Mouse (Mus musculus) hindbrain, embryonic 14.5 days (tissue): ENCODE data around the gene Tmem115. TPM values are rescaled to one million over a fixed set of nuclear protein-coding genes. Genes with fewer than 3 reads are reported as not detected.

Experiments used
- ATAC-seq: fragments of 200-750 bp; cut with Nextera tagmentation; 2 replicates; pipeline ENCODE4 v1.8.0; 2017; ENCODE audit warnings: moderate number of reproducible peaks, mild to moderate bottlenecking, moderate TSS enrichment, moderate library complexity; ENCODE audit not compliant: low FRiP score
- DNase-seq: peaks from one replicate; pipeline ENCODE4 v3.0.0-alpha.2; 2015; ENCODE audit warnings: low spot score
- H3K27ac ChIP-seq: fragments of 300-500 bp; sonication (generic); 2 replicates; pipeline ENCODE4 v1.5.1; 2014; ENCODE audit warnings: mild to moderate bottlenecking, moderate library complexity
- H3K27me3 ChIP-seq: fragments of 300-500 bp; sonication (generic); 2 replicates; pipeline ENCODE4 v1.6.1; 2014; ENCODE audit warnings: mild to moderate bottlenecking, low read length, mixed read lengths; ENCODE audit not compliant: control insufficient read depth, insufficient read depth
- H3K36me3 ChIP-seq: fragments of 300-500 bp; sonication (generic); replicated peaks from 2 replicates; pipeline ENCODE4 v1.6.1; 2014; ENCODE audit not compliant: control insufficient read depth, insufficient read depth
- H3K4me1 ChIP-seq: fragments of 300-500 bp; sonication (generic); replicated peaks from 2 replicates; pipeline ENCODE4 v1.6.1; 2014; ENCODE audit warnings: antibody characterized with exemption, low read length, mixed read lengths; ENCODE audit not compliant: control insufficient read depth, insufficient read depth
- H3K4me2 ChIP-seq: fragments of 300-500 bp; sonication (generic); replicated peaks from 2 replicates; pipeline ENCODE4 v1.6.1; 2014; ENCODE audit warnings: mild to moderate bottlenecking, moderate library complexity
- H3K4me3 ChIP-seq: fragments of 300-500 bp; sonication (generic); replicated peaks from 2 replicates; pipeline ENCODE4 v1.5.1; 2014; ENCODE audit warnings: mild to moderate bottlenecking, low read length
- H3K9ac ChIP-seq: fragments of 300-500 bp; sonication (generic); 2 replicates; pipeline ENCODE4 v1.6.1; 2014
- H3K9me3 ChIP-seq: fragments of 300-500 bp; sonication (generic); 2 replicates; pipeline ENCODE4 v1.6.1; 2016; ENCODE audit warnings: low read length; ENCODE audit not compliant: control insufficient read depth
- WGBS: fragments of 180-500 bp; shearing (Covaris S2); extraction: QIAGEN DNeasy Blood & Tissue Kit; methylation state at CpG from one replicate; pipeline ENCODE4 v1.1.7; 2014; 5-methylcytosine and 5-hydroxymethylcytosine counted together
- polyA plus RNA-seq: library from polyadenylated mRNA; unstranded; fragments of >200 nt; fragmentation: Nextera tagmentation; extraction: Ambion mirVana; gene quantifications from 2 replicates; pipeline ENCODE4 v1.2.1, GENCODE M21; 2014

Gene Tmem115
- polyA plus RNA-seq, 1 experiment from 2014 or later: 47.1 TPM

DNA sequence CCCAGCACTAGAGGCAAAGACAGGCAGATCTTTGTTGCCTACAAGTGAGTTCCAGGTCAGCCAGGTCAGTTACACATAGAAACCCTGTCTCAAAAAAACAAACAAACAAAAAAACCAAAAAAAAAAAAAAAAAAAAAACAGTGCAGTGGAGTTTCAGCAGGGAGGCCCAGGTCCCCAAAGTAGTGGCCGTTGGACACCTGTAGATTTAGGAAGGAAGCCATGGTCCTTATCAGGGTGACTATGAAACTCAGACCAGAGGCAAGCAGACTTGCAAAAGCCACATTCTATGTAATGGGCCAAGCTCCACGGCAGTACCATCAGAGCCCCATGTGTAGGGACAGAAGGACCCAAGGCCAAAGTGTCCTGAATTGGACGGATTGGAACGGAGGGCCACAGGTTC lies 47.8 kb downstream of the Tmem115 start:
- DNase-seq (no peak), ATAC-seq (no peak)
- Histone ChIP-seq H3K4me2 (peak overlapping the region; percentile 72), H3K9ac (peak overlapping the region; percentile 75), H3K4me3 (peak overlapping the region; percentile 55), H3K27ac (no peak overlapping the region), H3K4me1 (peaks cover 17% of the 10 kb centered on the region), H3K27me3 (no peaks in the 10 kb centered on the region), H3K36me3 (no peaks in the 10 kb centered on the region), H3K9me3 (no peaks in the 10 kb centered on the region)
- 80% methylated on average over 4 of the region's 4 CpGs for WGBS

DNA sequence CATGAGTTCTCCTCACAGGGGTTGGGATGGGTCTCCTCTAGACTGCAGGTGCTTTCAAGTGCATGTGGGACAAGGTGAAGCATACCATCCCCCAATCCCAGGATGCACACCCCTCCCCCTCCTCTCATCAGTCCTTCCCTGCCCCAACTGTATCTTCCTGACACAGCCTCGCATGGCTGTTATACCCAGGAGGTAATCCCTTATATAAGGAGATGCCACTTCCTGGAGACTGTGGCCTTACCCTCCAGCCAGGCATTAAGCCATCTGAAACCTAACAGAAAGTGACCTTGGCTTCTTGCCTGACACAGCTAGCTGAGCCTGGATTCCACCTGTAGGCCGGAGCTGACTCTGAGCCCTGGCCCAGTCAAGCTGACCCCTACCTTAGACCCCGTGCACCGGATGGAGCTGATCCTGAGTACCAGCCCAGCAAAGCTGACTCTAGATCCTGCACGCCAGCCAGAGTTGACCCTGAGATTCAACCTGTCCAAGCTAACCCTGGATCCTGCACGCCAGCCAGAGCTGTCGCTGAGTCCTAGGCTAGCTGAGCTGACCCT lies 48.8 kb downstream of the Tmem115 start:
- WGBS: 90% methylated on average over 7 of the region's 7 CpGs
- no peak overlapping the region for H3K4me2 ChIP-seq
- no peaks in the 10 kb centered on the region for H3K9me3 ChIP-seq
- no peak overlapping the region; the same call in 1 of the 2 replicates for H3K9ac ChIP-seq
- DNase-seq (no peak), ATAC-seq (no peak)
- no peaks in the 10 kb centered on the region for H3K36me3 ChIP-seq
- peaks cover 17% of the 10 kb centered on the region for H3K4me1 ChIP-seq
- H3K27me3 ChIP-seq: no peaks in the 10 kb centered on the region
- H3K4me3 ChIP-seq: no peak overlapping the region
- no peak overlapping the region for H3K27ac ChIP-seq

DNA sequence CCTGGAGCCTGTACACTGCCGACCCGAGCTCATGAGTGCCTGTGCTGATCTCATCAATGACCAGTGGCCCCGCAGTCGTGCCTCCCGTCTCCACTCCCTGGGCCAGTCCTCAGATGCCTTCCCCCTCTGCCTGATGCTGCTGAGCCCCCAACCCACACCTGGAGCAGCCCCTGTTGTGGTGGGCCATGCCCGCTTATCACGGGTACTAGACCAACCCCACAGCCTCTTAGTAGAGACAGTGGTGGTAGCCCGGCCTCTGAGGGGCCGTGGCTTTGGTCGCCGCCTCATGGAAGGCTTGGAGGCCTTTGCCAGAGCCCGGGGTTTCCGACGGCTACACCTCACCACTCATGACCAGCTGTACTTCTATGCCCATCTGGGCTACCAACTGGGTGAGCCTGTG lies 49.4 kb downstream of the Tmem115 start:
- Histone ChIP-seq H3K4me1 (peaks cover 20% of the 10 kb centered on the region), H3K27me3 (no peaks in the 10 kb centered on the region), H3K36me3 (no peaks in the 10 kb centered on the region), H3K27ac (no peak overlapping the region), H3K9ac (no peak overlapping the region), H3K4me3 (no peak overlapping the region), H3K9me3 (no peaks in the 10 kb centered on the region), H3K4me2 (no peak overlapping the region)
- ATAC-seq (no peak), DNase-seq (no peak)
- WGBS: 92% methylated on average over 14 of the region's 14 CpGs

DNA sequence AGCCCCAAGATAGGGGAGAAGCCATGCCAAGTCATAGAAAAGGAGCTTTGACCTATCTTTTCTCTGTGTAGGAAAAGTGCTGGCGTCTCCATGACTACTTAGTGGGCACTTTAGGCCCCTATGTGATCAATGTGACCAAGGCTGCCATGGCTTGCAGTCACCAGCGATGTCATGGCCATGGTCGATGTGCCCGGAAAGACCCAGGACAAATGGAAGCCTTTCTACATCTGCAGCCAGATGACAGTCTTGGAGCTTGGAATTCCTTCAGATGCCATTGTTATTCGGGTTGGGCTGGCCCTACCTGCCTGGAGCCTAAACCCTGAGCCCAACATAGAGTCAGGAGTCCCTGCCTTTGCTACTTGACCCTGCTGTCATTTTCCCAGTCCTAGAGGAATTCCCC lies 52.8 kb downstream of the Tmem115 start:
- Histone ChIP-seq H3K9ac (no peak overlapping the region), H3K4me1 (peaks cover 12% of the 10 kb centered on the region), H3K36me3 (peaks cover 14% of the 10 kb centered on the region), H3K27ac (no peak overlapping the region), H3K4me2 (no peak overlapping the region), H3K27me3 (no peaks in the 10 kb centered on the region), H3K9me3 (no peaks in the 10 kb centered on the region), H3K4me3 (no peak overlapping the region)
- DNase-seq (no peak), ATAC-seq (no peak)
- 91% methylated on average over 5 of the region's 5 CpGs for WGBS

DNA sequence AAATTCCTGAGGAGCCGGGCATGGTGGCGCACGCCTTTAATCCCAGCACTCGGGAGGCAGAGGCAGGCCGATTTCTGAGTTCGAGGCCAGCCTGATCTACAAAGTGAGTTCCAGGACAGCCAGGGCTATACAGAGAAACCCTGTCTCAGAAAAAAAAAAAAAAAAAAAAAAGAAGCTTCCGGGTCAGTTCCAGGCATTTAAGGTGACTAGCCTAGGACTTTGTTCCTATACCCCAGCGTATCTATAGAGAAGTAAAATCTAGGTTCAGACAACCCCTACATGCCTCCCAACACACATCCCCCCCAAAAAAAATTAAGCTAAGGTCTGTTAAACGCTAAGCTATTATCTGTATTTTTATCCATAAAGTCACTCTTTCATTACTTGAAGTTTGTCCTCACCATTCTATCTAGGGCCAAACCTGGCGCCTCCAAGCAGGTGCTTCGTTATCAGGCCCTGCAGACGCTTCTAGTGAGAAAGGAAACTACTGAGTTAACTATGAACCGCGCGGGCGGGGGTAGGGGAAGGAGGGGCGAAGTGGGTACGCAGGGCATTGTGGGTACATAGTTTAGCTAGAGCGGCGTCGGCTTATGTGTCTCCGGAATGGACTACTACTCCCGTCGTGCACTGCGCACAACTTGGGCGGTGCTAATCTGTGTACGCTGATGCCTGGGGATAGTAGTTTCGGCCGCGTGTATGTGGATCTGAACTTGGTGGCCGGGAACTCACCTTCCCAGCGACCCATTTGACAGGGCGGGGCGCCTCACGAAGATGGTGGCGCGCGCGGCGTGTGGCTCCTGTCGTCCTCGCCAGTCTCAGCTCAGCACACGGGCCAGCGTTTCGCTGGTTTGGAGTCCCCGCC lies 53.5 kb downstream of the Tmem115 start, which contains the start of gene Ifrd2:
Gene Ifrd2, plus strand, starts transcription at position 669 of the 859 bp plus-strand sequence.
- Histone ChIP-seq H3K27me3 (no peaks in the 10 kb centered on the region), H3K4me1 (peaks cover 9% of the 10 kb centered on the region), H3K9ac (peak within 1 kb of the TSS; percentile 51), H3K36me3 (peaks cover 21% of the 10 kb centered on the region), H3K4me2 (peak within 1 kb of the TSS; percentile 90), H3K27ac (no peak within 1 kb of the TSS), H3K9me3 (no peaks in the 10 kb centered on the region), H3K4me3 (peak within 1 kb of the TSS; percentile 59)
- 14% methylated on average over 46 of the region's 46 CpGs for WGBS
- DNase-seq: peak; percentile 97
- peak; percentile 98 for ATAC-seq

DNA sequence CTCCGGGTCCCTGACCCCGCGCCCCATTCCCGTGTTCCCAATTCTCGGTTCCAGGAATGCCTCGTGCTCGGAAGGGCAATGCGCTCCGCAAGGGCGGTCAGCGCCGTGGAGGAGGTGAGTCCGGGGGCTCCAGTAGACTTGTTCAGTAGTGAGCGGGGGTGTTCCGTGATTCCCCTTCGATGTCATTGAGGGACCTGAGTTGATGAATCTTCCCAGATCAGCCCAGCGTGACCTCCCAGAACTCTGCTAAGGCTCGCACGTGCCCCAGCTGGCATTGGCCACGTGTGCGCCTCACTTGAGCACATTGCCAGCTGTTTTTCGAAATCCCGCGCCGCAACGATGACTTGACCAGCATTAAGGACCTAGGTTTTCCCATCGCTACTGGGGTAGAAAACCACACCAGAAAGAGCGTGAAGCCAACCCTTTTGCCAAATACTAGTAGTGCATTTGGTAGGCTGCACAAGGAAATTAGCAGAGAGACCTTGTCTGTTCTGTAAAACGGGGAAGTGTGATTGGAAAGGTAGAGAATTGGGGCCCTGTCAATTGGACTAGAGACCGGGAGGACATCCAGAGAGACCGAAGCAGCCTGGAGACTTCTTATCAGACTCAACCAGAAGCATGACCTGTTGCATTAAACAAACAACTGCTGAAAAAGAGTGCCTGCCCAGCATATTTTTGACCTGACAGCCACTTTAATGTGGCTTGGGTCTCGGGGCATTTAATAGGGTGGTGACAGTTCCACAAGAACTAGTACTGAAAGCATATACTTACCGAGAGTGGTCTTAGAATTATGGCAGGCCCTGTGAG lies 54.3 kb downstream of the Tmem115 start:
- WGBS: 5% methylated on average over 33 of the region's 33 CpGs
- H3K4me2 ChIP-seq: peak overlapping the region; percentile 90
- H3K4me3 ChIP-seq: peak overlapping the region; percentile 59
- H3K9me3 ChIP-seq: no peaks in the 10 kb centered on the region
- H3K4me1 ChIP-seq: peaks cover 9% of the 10 kb centered on the region
- H3K36me3 ChIP-seq: peaks cover 28% of the 10 kb centered on the region
- DNase-seq (peak; percentile 41), ATAC-seq (peak; percentile 42)
- H3K9ac ChIP-seq: peak overlapping the region; percentile 51
- H3K27ac ChIP-seq: no peak overlapping the region
- no peaks in the 10 kb centered on the region for H3K27me3 ChIP-seq

Other genes with a start within 250 kb of the Tmem115 start
- gene Mapkapk3, start 244.1 kb upstream of the Tmem115 start, polyA plus RNA-seq: 1.9 and 2.3 TPM in 2 replicates
- 6.0 and 6.7 TPM in 2 replicates for gene Cish, start 237.9 kb upstream of the Tmem115 start, polyA plus RNA-seq
- 16.7 and 19.1 TPM in 2 replicates for gene Hemk1, start 195.6 kb upstream of the Tmem115 start, polyA plus RNA-seq
- 5.4 and 5.6 TPM in 2 replicates for gene 6430571L13Rik, start 193.3 kb upstream of the Tmem115 start, polyA plus RNA-seq
- 6.8 and 7.7 TPM in 2 replicates for gene Cacna2d2, start 134.3 kb upstream of the Tmem115 start, polyA plus RNA-seq
- 44.9 and 49.3 TPM in 2 replicates for gene Cyb561d2, start 8.2 kb downstream of the Tmem115 start, polyA plus RNA-seq
- gene Nprl2, start 8.3 kb downstream of the Tmem115 start, polyA plus RNA-seq: 65.8 and 71.4 TPM in 2 replicates
- gene Zmynd10, start 13.4 kb downstream of the Tmem115 start, polyA plus RNA-seq: 3.3 TPM in 2 replicates
- 32.6 and 33.5 TPM in 2 replicates for gene Rassf1, start 17.6 kb downstream of the Tmem115 start, polyA plus RNA-seq
- 115 and 130 TPM in 2 replicates for gene Tusc2, start 29.3 kb downstream of the Tmem115 start, polyA plus RNA-seq
- 71.7 and 76.6 TPM in 2 replicates for gene Hyal2, start 34.0 kb downstream of the Tmem115 start, polyA plus RNA-seq
- gene Hyal1, start 43.0 kb downstream of the Tmem115 start, polyA plus RNA-seq: 3.1 and 4.9 TPM in 2 replicates
- 14.4 and 16.4 TPM in 2 replicates for gene Naa80, start 44.9 kb downstream of the Tmem115 start, polyA plus RNA-seq
- gene Hyal3, start 46.9 kb downstream of the Tmem115 start, polyA plus RNA-seq: 0.96 and 1.2 TPM in 2 replicates
- gene Ifrd2, start 53.7 kb downstream of the Tmem115 start, polyA plus RNA-seq: 11.2 and 16.5 TPM in 2 replicates
- 4.2 and 4.5 TPM in 2 replicates for gene Sema3b, start 75.3 kb downstream of the Tmem115 start, polyA plus RNA-seq
- 282 and 291 TPM in 2 replicates for gene Gnai2, start 101.4 kb downstream of the Tmem115 start, polyA plus RNA-seq
- gene Slc38a3, start 135.6 kb downstream of the Tmem115 start, polyA plus RNA-seq: 48.3 and 48.5 TPM in 2 replicates
- gene Gnat1, start 145.8 kb downstream of the Tmem115 start, polyA plus RNA-seq: 1.3 TPM in 2 replicates
- gene Sema3f, start 176.5 kb downstream of the Tmem115 start, polyA plus RNA-seq: 17.5 and 17.7 TPM in 2 replicates
- gene Rbm5, start 237.1 kb downstream of the Tmem115 start, polyA plus RNA-seq: 199 and 205 TPM in 2 replicates